Mouse (Mus musculus) heart, postnatal 10 days (tissue): Measurements from ENCODE around the gene Igsf21. TPM values are rescaled to one million over a fixed set of nuclear protein-coding genes. Genes with fewer than 3 reads are reported as not detected.

Experiments used
- DNase-seq, 2 experiments: peaks; one replicate each; pipeline ENCODE4 v3.0.0; 2021
- intact Hi-C: fragments of 180-260 bp; cut with DNase I; formaldehyde crosslinking; loops from one replicate; pipeline ENCODE4 v1.15.1; 2025
- total RNA-seq, 2 experiments: library from RNA; stranded (reverse); gene quantifications; 2 replicates each; pipeline ENCODE4 v1.2.3; 2021

The Igsf21 gene
- total RNA-seq, 2 experiments from 2014 or later = 0.25 to 1.0 TPM

- DNase-seq = peak; percentile 32 to 38
- intact Hi-C loops = loop anchor here (10.0 kb wide), 1 partner anchor 278 kb away; no protein-coding TSS in a partner anchor
These were observed 93.5 kb downstream of the Igsf21 start for GRCm38 (mm10) chr4:140153101-140153500.

GRCm38 (mm10) chr4:140149706-140150105 is 96.9 kb downstream of the Igsf21 start:
- intact Hi-C loops = loop anchor here (10.0 kb wide), 2 partner anchors 275 to 425 kb away; no protein-coding TSS in a partner anchor
- DNase-seq = no peak

DNA sequence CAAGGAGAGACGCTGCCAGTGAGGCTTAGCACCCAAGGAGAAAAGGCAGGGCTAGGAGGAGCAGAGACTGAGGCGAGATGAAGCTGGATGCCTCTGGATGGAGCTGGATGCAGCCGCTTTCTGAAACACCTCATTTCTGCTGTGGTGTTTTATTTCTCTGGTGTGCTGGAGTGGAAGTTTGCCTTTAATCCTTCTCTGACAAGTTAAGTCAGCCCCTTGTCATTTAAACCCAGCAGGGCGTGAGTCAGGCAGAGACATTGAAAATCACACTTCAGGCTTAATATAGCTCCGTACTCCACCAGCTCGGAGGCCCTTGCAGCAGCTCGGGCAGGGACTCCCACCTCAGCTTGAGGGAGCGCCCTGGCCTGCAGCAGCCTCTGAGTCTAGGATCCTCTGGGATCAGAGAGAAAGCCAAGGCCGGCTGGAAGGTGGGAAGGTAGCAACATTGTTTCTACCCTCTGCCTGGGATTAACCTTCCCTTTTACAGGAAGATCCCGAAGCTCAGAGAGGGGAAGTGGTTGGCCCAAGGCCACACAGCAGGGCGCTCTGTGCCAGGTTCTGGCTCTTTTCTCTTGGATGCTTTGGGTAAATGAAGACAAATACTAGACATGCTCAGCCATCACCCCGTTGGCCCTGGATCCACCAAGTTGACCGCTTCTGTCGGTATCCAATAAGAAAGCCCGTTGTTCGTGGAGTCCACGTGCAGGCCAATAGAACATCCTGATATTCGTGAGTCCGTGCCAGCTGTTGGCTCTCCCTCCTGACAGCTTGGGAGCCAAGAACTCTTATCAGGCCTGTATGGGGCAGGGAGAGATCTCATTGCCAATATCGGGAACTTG is 98.5 kb downstream of the Igsf21 start:
- DNase-seq = peak in 1 of 2 experiments; percentile 3
- intact Hi-C loops = loop anchor here (10.0 kb wide), 1 partner anchor 423 kb away; no protein-coding TSS in a partner anchor

- intact Hi-C loops = loop anchor here (10.0 kb wide), 1 partner anchor 422 kb away; no protein-coding TSS in a partner anchor
These were observed 99.3 kb downstream of the Igsf21 start for GRCm38 (mm10) chr4:140147079-140147840.

GRCm38 (mm10) chr4:140143884-140144525 is 102.6 kb downstream of the Igsf21 start:
- no peak for DNase-seq
- intact Hi-C loops = loop anchor here (10.0 kb wide), 1 partner anchor 419 kb away; no protein-coding TSS in a partner anchor

More at GRCm38 (mm10) chr4:140147079-140147840, 99.3 kb downstream of the Igsf21 start:
- no peak for DNase-seq

- intact Hi-C loops = loop anchor here (10.0 kb wide), 1 partner anchor 418 kb away; no protein-coding TSS in a partner anchor
- DNase-seq = no peak
These were observed 103.4 kb downstream of the Igsf21 start for GRCm38 (mm10) chr4:140143178-140143577.

GRCm38 (mm10) chr4:140140485-140140884 is 106.1 kb downstream of the Igsf21 start:
- DNase-seq = no peak
- intact Hi-C loops = loop anchor here (10.0 kb wide), 1 partner anchor 416 kb away; no protein-coding TSS in a partner anchor

GRCm38 (mm10) chr4:140138846-140139245 is 107.7 kb downstream of the Igsf21 start:
- intact Hi-C loops = no loop called here
- DNase-seq = no peak

DNA sequence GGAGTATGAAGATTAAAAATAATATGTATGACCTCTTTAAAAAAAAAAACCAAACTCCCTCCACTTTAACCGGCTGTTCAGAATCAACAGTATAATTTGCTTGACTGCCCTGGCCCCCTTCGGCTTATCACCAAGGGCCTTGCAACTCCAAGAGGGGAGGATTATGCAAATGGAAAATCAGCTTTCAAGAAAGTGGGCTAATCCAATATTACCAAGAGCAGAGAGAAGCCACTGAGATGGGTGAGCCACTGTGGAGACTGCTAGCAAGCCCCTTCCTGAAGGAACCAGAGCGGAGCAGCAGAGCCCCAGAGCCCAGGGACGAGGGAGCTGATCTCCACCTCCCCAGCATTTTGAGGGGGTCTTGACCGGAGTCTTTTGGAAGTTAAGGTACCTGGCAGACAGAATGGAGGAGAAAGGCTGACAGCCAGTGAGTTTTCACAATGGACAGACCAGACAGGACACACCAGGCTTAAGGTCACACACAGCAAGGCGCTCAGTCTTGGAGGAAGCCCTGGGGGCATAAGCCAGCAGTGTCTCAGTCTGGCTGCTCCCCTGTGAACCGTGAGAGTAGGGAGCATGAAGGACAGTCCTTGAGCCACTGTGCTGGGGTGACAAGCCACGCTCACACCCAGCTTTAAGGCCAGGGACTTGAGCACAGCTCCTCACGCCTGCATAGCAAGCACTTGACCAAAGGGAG is 114.8 kb downstream of the Igsf21 start:
- DNase-seq = no peak
- intact Hi-C loops = no loop called here

DNA sequence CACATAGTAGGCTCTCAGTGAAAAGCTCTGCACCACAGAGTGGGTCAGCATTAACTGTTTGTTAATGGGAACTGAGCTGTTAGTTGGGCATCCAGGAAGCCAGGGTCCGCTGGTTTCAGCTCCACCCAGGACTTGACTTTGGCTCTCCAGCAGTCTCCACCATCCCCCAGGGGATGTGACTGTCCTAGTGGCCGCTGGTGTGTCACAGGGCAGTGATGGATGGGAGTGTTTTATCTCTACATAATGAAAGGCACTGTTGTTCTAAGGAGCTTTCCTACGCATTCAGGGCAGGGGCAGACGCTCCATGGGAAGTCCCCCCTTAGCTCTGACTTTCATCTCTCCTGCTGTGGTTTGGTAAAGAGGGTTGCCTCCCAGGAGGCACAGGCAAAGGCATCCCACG is 115.4 kb downstream of the Igsf21 start:
- intact Hi-C loops = no loop called here
- DNase-seq = no peak

DNA sequence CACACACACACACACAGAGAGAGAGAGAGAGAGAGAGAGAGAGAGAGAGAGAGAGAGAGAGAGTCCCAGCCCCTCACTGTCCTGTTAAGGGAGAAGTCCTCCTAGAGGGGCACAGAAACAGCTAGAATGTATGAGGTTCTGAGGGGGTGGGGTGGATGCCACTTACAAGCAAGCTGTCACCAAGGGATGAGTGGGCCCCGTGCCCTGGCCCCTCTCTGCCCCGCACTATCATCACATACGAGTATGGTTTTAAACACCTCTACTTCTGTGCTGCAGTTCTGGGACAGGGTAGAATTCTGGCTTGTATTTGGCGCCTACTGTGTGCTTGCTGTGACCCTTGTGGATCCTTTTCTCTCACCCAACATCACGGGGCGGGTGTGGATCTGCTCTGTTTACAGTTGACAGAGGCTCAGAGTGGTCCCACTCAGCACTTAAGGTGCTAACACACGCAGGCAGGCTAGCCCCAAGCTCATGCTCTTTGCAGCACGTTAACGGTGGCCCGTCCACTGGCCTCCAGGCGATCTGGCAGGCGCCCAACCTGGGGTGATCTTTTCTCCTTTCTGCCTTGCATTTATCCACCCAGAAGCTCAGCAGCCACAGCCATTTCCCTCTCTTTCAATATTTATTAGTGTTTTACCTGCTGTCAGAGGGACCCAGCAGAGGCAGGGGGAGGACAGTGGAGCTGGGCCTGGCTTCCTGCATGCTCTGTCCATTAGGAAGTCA is 116.9 kb downstream of the Igsf21 start:
- intact Hi-C loops = no loop called here
- no peak for DNase-seq

DNA sequence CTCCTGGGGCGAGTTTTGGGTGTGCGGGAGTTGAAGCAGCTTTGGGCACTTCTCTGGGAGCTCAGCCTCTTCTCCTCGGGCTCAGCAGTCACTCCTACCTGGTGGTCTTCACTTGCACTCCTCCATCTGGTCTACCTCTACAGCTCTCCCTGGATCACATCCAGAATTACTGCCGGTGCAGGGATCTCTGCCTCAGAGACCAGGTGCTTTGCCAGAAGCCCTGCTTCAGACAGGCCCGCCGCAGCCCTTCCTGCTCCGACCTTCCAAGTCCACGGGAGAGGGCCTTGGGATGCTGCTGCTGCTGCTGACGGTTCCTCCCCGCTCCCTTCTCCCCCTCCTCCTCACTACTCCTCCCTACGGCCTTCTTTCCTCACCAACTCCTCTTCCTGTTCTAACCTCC is 118.5 kb downstream of the Igsf21 start:
- intact Hi-C loops = no loop called here
- no peak for DNase-seq

DNA sequence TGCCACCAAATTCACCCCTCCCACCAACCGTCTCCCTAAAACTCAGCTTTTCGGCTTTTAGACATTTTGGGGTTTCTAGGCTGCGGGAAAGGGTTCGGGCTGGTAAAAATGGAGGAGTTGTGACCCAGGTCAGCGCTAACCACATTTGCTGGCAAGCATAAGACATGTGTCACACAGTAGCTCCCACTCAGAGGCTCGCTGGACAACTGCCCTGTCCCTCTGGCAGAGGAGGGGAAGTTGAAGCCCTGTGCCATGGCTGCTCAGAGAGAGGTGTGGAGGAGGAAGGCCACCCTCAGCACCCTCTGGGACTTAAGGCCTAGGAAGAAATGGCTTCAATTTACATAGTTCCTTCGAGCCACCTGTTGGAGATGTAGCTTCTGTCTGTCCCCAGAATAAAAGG is 120.8 kb downstream of the Igsf21 start:
- intact Hi-C loops = no loop called here
- DNase-seq = no peak

GRCm38 (mm10) chr4:140122534-140122933 is 124.0 kb downstream of the Igsf21 start:
- intact Hi-C loops = no loop called here
- DNase-seq = no peak

DNA sequence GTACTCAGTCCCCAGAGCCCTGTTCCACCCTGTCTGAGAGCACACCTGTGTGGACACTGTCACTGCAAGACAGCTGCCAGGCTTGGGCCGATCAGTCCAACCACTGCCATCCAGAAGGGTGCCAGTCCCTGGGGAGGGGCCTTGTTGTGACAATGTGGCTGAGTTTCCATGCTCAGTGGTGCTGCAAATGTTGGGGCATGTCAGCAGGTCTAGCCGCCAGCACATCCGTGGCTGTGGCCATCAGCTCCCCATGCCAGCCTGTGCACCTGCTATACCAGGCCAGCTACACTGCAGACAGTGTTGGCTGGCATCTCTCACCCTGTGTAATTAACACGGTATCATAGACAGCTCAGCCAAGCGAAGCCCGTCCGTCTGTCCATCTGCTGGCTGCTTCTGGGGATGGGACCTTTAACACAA is 129.3 kb downstream of the Igsf21 start:
- intact Hi-C loops = no loop called here
- DNase-seq = no peak

DNA sequence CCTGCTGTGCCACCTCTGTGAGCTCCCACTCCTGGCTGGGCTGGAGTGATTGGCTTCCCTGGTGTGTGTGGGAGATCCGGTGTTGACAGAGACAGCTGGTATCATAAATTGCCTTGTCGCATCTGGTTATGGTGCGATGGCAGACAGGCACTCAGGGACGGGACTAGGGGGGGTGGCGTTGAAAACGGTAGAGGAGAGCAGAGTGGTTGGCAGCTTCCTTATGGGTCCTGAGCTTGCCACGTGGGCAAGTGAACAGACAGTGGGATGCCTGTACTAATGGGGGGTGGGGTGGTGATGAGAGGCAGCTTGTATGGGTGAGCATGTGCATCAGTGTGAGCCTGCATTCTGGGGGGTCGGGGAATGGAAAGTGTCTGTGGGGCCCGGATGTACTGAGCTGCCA is 130.8 kb downstream of the Igsf21 start:
- intact Hi-C loops = no loop called here
- DNase-seq = no peak

DNA sequence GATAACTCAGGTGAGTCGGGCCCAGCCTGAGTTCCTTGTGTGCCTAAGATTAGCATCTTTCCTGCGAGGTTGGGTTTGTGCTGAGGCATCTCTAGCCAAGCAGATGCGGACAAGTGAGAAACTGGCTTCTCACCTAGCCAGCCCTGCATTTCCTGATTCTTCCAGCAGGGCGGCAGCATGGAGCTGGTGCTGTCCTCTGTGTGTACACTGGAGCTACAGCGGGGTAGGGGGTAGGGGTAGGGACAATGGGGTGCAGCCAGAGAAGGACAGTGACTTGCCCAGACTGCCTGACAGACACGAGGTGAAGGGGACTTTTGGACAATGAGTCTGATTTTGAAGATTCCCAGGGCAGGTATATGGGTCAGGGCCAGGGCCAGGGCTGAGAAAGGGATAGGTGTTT is 131.5 kb downstream of the Igsf21 start:
- intact Hi-C loops = no loop called here
- DNase-seq = no peak

DNA sequence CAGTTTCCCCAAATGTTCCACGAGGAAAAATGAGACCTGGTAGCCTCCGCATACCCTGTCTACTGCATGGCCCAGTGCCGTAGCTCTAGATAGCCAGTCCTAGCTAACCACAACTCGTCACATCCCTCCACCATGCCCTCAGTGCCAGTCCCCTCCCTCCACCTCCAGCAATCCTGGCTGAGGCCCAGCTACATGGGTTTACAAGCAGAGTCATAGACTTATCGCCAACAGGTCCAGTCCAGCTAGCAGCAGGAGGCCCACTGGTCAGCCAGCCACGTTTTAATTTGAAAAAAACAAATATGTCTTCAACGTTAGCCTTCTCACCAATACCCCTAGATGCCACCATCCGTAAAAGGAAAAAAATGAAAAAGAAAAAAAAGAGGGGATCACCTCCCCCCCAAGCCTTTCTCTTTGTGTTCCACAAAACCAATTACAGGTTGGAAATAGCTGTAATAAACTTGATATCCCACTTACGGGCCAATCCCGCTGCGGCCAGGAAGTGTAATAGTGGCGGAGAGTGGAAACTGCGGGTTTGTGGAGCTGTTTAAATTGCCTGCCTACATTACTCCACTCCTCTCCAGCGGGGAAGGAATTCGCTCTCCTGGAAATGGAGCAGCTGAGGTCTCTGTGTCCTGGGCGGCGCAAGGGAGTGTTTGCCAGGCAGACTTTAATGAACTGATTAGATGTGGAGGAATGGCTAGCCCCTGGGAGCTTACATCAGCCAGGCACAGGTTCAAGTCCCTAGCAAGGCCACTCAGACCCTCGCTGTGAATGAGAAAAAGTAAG is 132.7 kb downstream of the Igsf21 start:
- intact Hi-C loops = no loop called here

GRCm38 (mm10) chr4:140109626-140109948 is 137.0 kb downstream of the Igsf21 start:
- intact Hi-C loops = loop anchor here (10.0 kb wide), 1 partner anchor 235 kb away; no protein-coding TSS in a partner anchor

More for the DNA sequence above, 132.7 kb downstream of the Igsf21 start:
- DNase-seq = no peak

More at GRCm38 (mm10) chr4:140109626-140109948, 137.0 kb downstream of the Igsf21 start:
- DNase-seq = no peak
